18 mouse cellular contexts compared by ENCODE assay signal in genomic region chr4:68535815-68536214, GRCm38 (mm10).
DNase-seq lines count a peak whose midpoint lies in the region; ATAC-seq and TF ChIP-seq lines count a peak whose summit lies in the region.
"Had no signal": no experiment of that assay in that cellular context is flagged by ENCODE, and none has a peak within 500 bp of the region (broad histone marks: within the 10 kb centered on the region; RNA-seq: fewer than 3 reads in every experiment).

No protein-coding gene starts in this region.

- no peak for DNase-seq in embryonic facial prominence, embryonic 10.5 days (ENCODE audit: low spot score)
- DNase-seq in lung, adult 18-20 months = no peak
- peak; percentile 9 for DNase-seq in forebrain, postnatal 0 days
- DNase-seq in heart, postnatal 4 days = no peak
- no peak for DNase-seq in gastrocnemius, adult 18-20 months (ENCODE audit: low spot score)
- DNase-seq: adrenal gland, postnatal 36 days; cerebellum, postnatal 14 days; kidney, adult 9 months; kidney, postnatal 4 days; right cerebral cortex, postnatal 14 days; thymus, postnatal 36 days had no signal

- no peak overlapping the region for H3K4me3 ChIP-seq in embryonic facial prominence, embryonic 12.5 days
- no peak overlapping the region for H3K4me3 ChIP-seq in embryonic facial prominence, embryonic 10.5 days
- no peak overlapping the region for H3K4me3 ChIP-seq in lung, embryonic 15.5 days
- H3K4me3 ChIP-seq in forebrain, postnatal 0 days (ENCODE audit: low read depth, low read length) = no peak overlapping the region
- no peak overlapping the region for H3K4me3 ChIP-seq in midbrain, embryonic 16.5 days (ENCODE audit: low read depth, low read length)
- H3K4me3 ChIP-seq: embryonic facial prominence, embryonic 15.5 days had no signal

- no peak for TF ChIP-seq CTCF in forebrain, postnatal 0 days (IDR thresholded peaks at IDR 0.05; ENCODE audit: low read depth)

- no peaks in the 10 kb centered on the region for H3K9me3 ChIP-seq in embryonic facial prominence, embryonic 12.5 days
- H3K9me3 ChIP-seq in embryonic facial prominence, embryonic 10.5 days = no peaks in the 10 kb centered on the region
- H3K9me3 ChIP-seq in lung, embryonic 15.5 days = no peaks in the 10 kb centered on the region
- no peaks in the 10 kb centered on the region for H3K9me3 ChIP-seq in forebrain, postnatal 0 days (ENCODE audit: low read length)
- no peaks in the 10 kb centered on the region for H3K9me3 ChIP-seq in midbrain, embryonic 16.5 days (replicated peaks; ENCODE audit: control insufficient read depth, low read length, poor library complexity, severe bottlenecking)
- H3K9me3 ChIP-seq: embryonic facial prominence, embryonic 15.5 days had no signal

- no peak overlapping the region for H3K27ac ChIP-seq in embryonic facial prominence, embryonic 12.5 days
- H3K27ac ChIP-seq in embryonic facial prominence, embryonic 10.5 days (replicated peaks) = no peak overlapping the region
- H3K27ac ChIP-seq in lung, embryonic 15.5 days = no peak overlapping the region
- no peak overlapping the region for H3K27ac ChIP-seq in forebrain, postnatal 0 days (ENCODE audit: low read depth, low read length)
- H3K27ac ChIP-seq in midbrain, embryonic 16.5 days (ENCODE audit: low read length) = peak overlapping the region; percentile 37
- H3K27ac ChIP-seq: embryonic facial prominence, embryonic 15.5 days; macrophage had no signal

- no peak overlapping the region for H3K4me2 ChIP-seq in embryonic facial prominence, embryonic 12.5 days (replicated peaks)
- H3K4me2 ChIP-seq in lung, embryonic 15.5 days = no peak overlapping the region
- no peak overlapping the region for H3K4me2 ChIP-seq in forebrain, postnatal 0 days (ENCODE audit: low read depth)
- no peak overlapping the region for H3K4me2 ChIP-seq in midbrain, embryonic 16.5 days (ENCODE audit: low read length)
- H3K4me2 ChIP-seq: embryonic facial prominence, embryonic 15.5 days; liver, embryonic 11.5 days had no signal

- no peak overlapping the region for H3K9ac ChIP-seq in embryonic facial prominence, embryonic 12.5 days
- H3K9ac ChIP-seq in lung, embryonic 15.5 days = no peak overlapping the region
- H3K9ac ChIP-seq in forebrain, postnatal 0 days = no peak overlapping the region
- no peak overlapping the region for H3K9ac ChIP-seq in midbrain, embryonic 16.5 days (ENCODE audit: low read depth, low read length)
- H3K9ac ChIP-seq: embryonic facial prominence, embryonic 15.5 days had no signal

- no peaks in the 10 kb centered on the region for H3K36me3 ChIP-seq in embryonic facial prominence, embryonic 12.5 days
- H3K36me3 ChIP-seq in embryonic facial prominence, embryonic 10.5 days (replicated peaks) = no peaks in the 10 kb centered on the region
- H3K36me3 ChIP-seq in lung, embryonic 15.5 days = no peaks in the 10 kb centered on the region
- H3K36me3 ChIP-seq in forebrain, postnatal 0 days (ENCODE audit: insufficient read depth) = no peaks in the 10 kb centered on the region
- no peaks in the 10 kb centered on the region for H3K36me3 ChIP-seq in midbrain, embryonic 16.5 days (ENCODE audit: control insufficient read depth, insufficient read depth, low read length)
- H3K36me3 ChIP-seq: embryonic facial prominence, embryonic 15.5 days had no signal

- WGBS in embryonic facial prominence, embryonic 12.5 days = 53% methylated on average over 1 of the region's 1 CpGs
- whole genome bisulfite sequencing in embryonic facial prominence, embryonic 10.5 days = 71% methylated on average over 1 of the region's 1 CpGs
- 32% methylated on average over 1 of the region's 1 CpGs for WGBS in lung, embryonic 15.5 days
- 21% methylated on average over 1 of the region's 1 CpGs for WGBS in forebrain, postnatal 0 days
- WGBS in midbrain, embryonic 16.5 days = 18% methylated on average over 1 of the region's 1 CpGs

- H3K4me1 ChIP-seq in embryonic facial prominence, embryonic 12.5 days = no peaks in the 10 kb centered on the region
- no peaks in the 10 kb centered on the region for H3K4me1 ChIP-seq in embryonic facial prominence, embryonic 10.5 days
- no peaks in the 10 kb centered on the region for H3K4me1 ChIP-seq in lung, embryonic 15.5 days
- no peaks in the 10 kb centered on the region for H3K4me1 ChIP-seq in forebrain, postnatal 0 days (ENCODE audit: insufficient read depth)
- peaks cover 9% of the 10 kb centered on the region; the same call in 1 of the 2 replicates for H3K4me1 ChIP-seq in midbrain, embryonic 16.5 days (ENCODE audit: control insufficient read depth, insufficient read depth, low read length)
- H3K4me1 ChIP-seq: embryonic facial prominence, embryonic 15.5 days had no signal

- peak; percentile 60; the same call in 1 of the 2 replicates for ATAC-seq in embryonic facial prominence, embryonic 12.5 days (ENCODE audit: insufficient number of reproducible peaks, insufficient read depth, low FRiP score, low TSS enrichment)
- ATAC-seq in lung, embryonic 15.5 days (ENCODE audit: borderline replicate concordance, extremely low read depth, low FRiP score, low TSS enrichment) = peak; percentile 31; the same call in 1 of the 2 replicates
- ATAC-seq in forebrain, postnatal 0 days = peak; percentile 67
- peak; percentile 71 for ATAC-seq in midbrain, embryonic 16.5 days
- ATAC-seq: activated CD4-positive, CD25-positive, alpha-beta regulatory T cell, adult 4 months had no signal

- no peaks in the 10 kb centered on the region for H3K27me3 ChIP-seq in embryonic facial prominence, embryonic 12.5 days
- no peaks in the 10 kb centered on the region for H3K27me3 ChIP-seq in embryonic facial prominence, embryonic 10.5 days (replicated peaks; ENCODE audit: low read depth, poor library complexity, severe bottlenecking)
- no peaks in the 10 kb centered on the region for H3K27me3 ChIP-seq in lung, embryonic 15.5 days
- H3K27me3 ChIP-seq in forebrain, postnatal 0 days (ENCODE audit: insufficient read depth, low read length) = no peaks in the 10 kb centered on the region
- H3K27me3 ChIP-seq in midbrain, embryonic 16.5 days (ENCODE audit: control insufficient read depth, insufficient read depth, low read depth, low read length) = no peaks in the 10 kb centered on the region
- H3K27me3 ChIP-seq: embryonic facial prominence, embryonic 15.5 days had no signal
